Mouse (Mus musculus) adrenal gland, adult (tissue): ENCODE results near the gene Mmp28.
A peak's percentile ranks its signal among the peaks of the same experiment; 100 is the strongest.

Experiments used
- DNase-seq, 2 experiments: peaks; one replicate each; pipeline ENCODE4 v3.0.0; 2022 to 2023; ENCODE audit warnings: low spot score in 1 of 2; ENCODE audit not compliant: inconsistent age in 2 of 2

The Mmp28 gene

GRCm38 (mm10) chr11:83448021-83448926 is 14.6 kb downstream of the Mmp28 start:
- peak; percentile 37 to 69 for DNase-seq

- DNase-seq: peak in 1 of 2 experiments; percentile 36
Observed at GRCm38 (mm10) chr11:83447612-83448011, 15.3 kb downstream of the Mmp28 start.

GRCm38 (mm10) chr11:83445001-83445400 is 17.9 kb downstream of the Mmp28 start:
- peak in 1 of 2 experiments; percentile 25 for DNase-seq

GRCm38 (mm10) chr11:83443824-83444223 is 19.0 kb downstream of the Mmp28 start:
- no peak for DNase-seq

GRCm38 (mm10) chr11:83442596-83443267 is 20.1 kb downstream of the Mmp28 start:
- peak; percentile 73 to 94 for DNase-seq

GRCm38 (mm10) chr11:83441235-83441634 is 21.6 kb downstream of the Mmp28 start:
- DNase-seq: peak; percentile 40 to 79

GRCm38 (mm10) chr11:83440081-83441064 is 22.5 kb downstream of the Mmp28 start:
- peak; percentile 88 to 96 for DNase-seq

- DNase-seq: peak in 1 of 2 experiments; percentile 27
Observed at GRCm38 (mm10) chr11:83439426-83440060, 23.3 kb downstream of the Mmp28 start.

- no peak for DNase-seq
Observed at GRCm38 (mm10) chr11:83437377-83437776, 25.5 kb downstream of the Mmp28 start, which contains the start of gene 1700020L24Rik. Gene 1700020L24Rik (plus strand): TSS chr11:83437677.

GRCm38 (mm10) chr11:83432533-83432932 is 30.3 kb downstream of the Mmp28 start:
- DNase-seq: no peak

- DNase-seq: no peak
Observed at GRCm38 (mm10) chr11:83429355-83429754, 33.5 kb downstream of the Mmp28 start, which contains the start of gene Gas2l2. Gene Gas2l2 (minus strand): TSS chr11:83429455.

GRCm38 (mm10) chr11:83426964-83427363 is 35.9 kb downstream of the Mmp28 start:
- DNase-seq: peak in 1 of 2 experiments; percentile 52

GRCm38 (mm10) chr11:83424681-83425080 is 38.2 kb downstream of the Mmp28 start:
- peak; percentile 56 to 93 for DNase-seq

GRCm38 (mm10) chr11:83421305-83421704 is 41.6 kb downstream of the Mmp28 start:
- peak; percentile 71 to 90 for DNase-seq

GRCm38 (mm10) chr11:83420338-83420737 is 42.5 kb downstream of the Mmp28 start:
- DNase-seq: no peak

- DNase-seq: no peak
Observed at GRCm38 (mm10) chr11:83418566-83418965, 44.3 kb downstream of the Mmp28 start.

- DNase-seq: no peak
Observed at GRCm38 (mm10) chr11:83417708-83418107, 45.2 kb downstream of the Mmp28 start.

GRCm38 (mm10) chr11:83417080-83417479 is 45.8 kb downstream of the Mmp28 start:
- peak; percentile 67 to 88 for DNase-seq

GRCm38 (mm10) chr11:83410510-83410909 is 52.4 kb downstream of the Mmp28 start:
- DNase-seq: no peak

- peak; percentile 22 to 70 for DNase-seq
Observed at GRCm38 (mm10) chr11:83409792-83410291, 53.0 kb downstream of the Mmp28 start.
